Mouse (Mus musculus) midbrain, embryonic 16.5 days (tissue): Measurements from ENCODE around the gene Fam189b. TPM values are rescaled to one million over a fixed set of nuclear protein-coding genes. Genes with fewer than 3 reads are reported as not detected.

Experiments used
- ATAC-seq: fragments of 200-750 bp; cut with Nextera tagmentation; 2 replicates; pipeline ENCODE4 v1.8.0; 2017; ENCODE audit warnings: moderate TSS enrichment
- H3K27ac ChIP-seq: fragments of 300-500 bp; sonication (generic); 2 replicates; pipeline ENCODE4 v1.5.1; 2014; ENCODE audit warnings: mild to moderate bottlenecking, low read length, mixed read lengths
- H3K27me3 ChIP-seq: fragments of 300-500 bp; sonication (generic); 2 replicates; pipeline ENCODE4 v1.6.1; 2014; ENCODE audit warnings: low read depth, low read length, mixed read lengths; ENCODE audit not compliant: control insufficient read depth, insufficient read depth
- H3K36me3 ChIP-seq: fragments of 300-500 bp; sonication (generic); 2 replicates; pipeline ENCODE4 v1.6.1; 2014; ENCODE audit warnings: mild to moderate bottlenecking, low read length, moderate library complexity, mixed read lengths; ENCODE audit not compliant: control insufficient read depth, insufficient read depth
- H3K4me1 ChIP-seq: fragments of 300-500 bp; sonication (generic); 2 replicates; pipeline ENCODE4 v1.6.1; 2014; ENCODE audit warnings: mild to moderate bottlenecking, low read length, mixed read lengths; ENCODE audit not compliant: control insufficient read depth, insufficient read depth
- H3K4me2 ChIP-seq: fragments of 300-500 bp; sonication (generic); 2 replicates; pipeline ENCODE4 v1.6.1; 2014; ENCODE audit warnings: mild to moderate bottlenecking, low read length, mixed read lengths
- H3K4me3 ChIP-seq: fragments of 300-500 bp; sonication (generic); 2 replicates; pipeline ENCODE4 v1.5.1; 2014; ENCODE audit warnings: low read depth, mild to moderate bottlenecking, low read length, moderate library complexity, mixed read lengths
- H3K9ac ChIP-seq: fragments of 300-500 bp; sonication (generic); 2 replicates; pipeline ENCODE4 v1.6.1; 2014; ENCODE audit warnings: low read depth, low read length, mixed read lengths
- H3K9me3 ChIP-seq: fragments of 300-500 bp; sonication (generic); replicated peaks from 2 replicates; pipeline ENCODE4 v1.6.1; 2014; ENCODE audit warnings: mild to moderate bottlenecking, low read length, mixed read lengths; ENCODE audit not compliant: control insufficient read depth, poor library complexity, severe bottlenecking
- WGBS: fragments of 180-500 bp; shearing (Covaris S2); extraction: QIAGEN DNeasy Blood & Tissue Kit; methylation state at CpG from one replicate; pipeline ENCODE4 v1.1.7; 2014; 5-methylcytosine and 5-hydroxymethylcytosine counted together
- polyA plus RNA-seq: library from polyadenylated mRNA; unstranded; fragments of >200 nt; fragmentation: Nextera tagmentation; extraction: Ambion mirVana; gene quantifications from 2 replicates; pipeline ENCODE4 v1.2.1, GENCODE M21; 2015

Fam189b gene
- polyA plus RNA-seq, 1 experiment from 2014 or later = 33.6 TPM

DNA sequence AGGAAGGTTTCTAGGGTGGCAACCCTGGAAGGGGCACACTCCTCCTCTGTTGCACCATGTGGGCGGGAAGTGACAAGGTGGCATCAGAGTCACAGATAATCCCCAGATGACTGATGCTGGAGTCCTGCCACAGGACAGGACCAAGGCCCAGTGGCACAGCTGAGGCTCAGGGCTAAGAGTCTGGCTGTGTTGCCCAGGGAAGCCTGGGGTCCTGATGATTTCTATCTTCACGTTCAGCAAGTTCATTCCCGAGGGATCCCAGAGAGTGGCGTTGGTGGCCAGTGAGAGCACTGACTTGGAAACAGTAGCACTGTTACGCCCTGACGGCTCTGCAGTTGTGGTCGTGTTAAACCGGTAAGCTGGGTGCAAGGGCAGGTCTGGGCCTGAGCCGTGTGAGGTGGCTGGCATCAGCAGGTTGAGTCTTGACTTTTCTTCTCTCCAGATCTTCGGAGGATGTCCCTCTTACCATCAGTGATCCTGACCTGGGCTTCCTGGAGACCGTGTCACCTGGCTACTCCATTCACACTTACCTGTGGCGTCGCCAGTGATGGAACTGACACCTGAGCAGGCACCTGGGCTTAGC lies 25.2 kb downstream of the Fam189b start:
- WGBS = 93% methylated on average over 13 of the region's 13 CpGs
- Histone ChIP-seq H3K36me3 (peaks cover 39% of the 10 kb centered on the region), H3K4me2 (no peak overlapping the region), H3K9ac (no peak overlapping the region), H3K27me3 (no peaks in the 10 kb centered on the region), H3K4me3 (no peak overlapping the region), H3K9me3 (no peaks in the 10 kb centered on the region), H3K27ac (no peak overlapping the region), H3K4me1 (peaks cover 10% of the 10 kb centered on the region)
- no peak for ATAC-seq

DNA sequence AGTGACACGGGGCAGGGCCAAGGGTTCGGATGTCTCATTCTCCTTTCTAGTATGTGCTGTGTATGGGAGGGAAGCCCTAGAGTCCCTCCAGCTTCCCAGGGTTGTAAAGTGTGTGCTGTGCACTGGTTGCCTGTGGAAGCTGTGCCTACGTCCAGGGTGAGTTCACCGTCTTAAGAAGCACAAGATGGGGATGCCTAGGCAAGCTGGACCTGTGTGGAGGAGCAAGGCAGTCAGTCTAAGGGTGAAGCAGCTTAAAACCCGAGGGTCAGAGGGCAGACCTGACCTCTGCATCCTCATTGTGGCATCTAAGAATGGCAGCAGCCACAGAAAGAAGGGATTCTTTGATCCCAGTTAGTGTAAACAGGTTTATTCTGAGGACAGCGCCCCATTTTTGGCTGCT lies 25.8 kb downstream of the Fam189b start:
- Histone ChIP-seq H3K27ac (no peak overlapping the region), H3K9ac (no peak overlapping the region)

DNA sequence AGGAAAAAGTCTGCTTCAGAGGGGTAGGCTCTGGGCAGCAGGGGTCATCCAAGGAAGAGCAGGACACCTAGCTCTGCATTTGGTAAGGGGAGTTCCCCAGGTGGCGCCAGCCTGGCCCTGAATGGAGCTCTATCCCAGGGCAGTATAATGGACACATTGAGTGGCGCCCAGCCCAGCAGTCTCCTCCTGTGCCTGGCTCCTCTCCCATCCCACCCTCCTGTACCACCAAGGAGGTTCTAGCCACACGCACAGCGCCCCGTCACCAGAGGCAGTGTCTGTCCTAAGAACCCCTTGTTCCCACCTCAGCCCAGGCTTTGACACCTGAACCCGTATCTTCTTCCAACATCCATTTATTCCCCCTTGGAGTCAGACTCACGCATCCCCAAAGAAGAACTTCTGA lies 26.8 kb downstream of the Fam189b start:
- Histone ChIP-seq H3K27me3 (no peaks in the 10 kb centered on the region), H3K9me3 (no peaks in the 10 kb centered on the region), H3K27ac (no peak overlapping the region), H3K4me1 (peaks cover 8% of the 10 kb centered on the region), H3K9ac (no peak overlapping the region), H3K36me3 (peaks cover 35% of the 10 kb centered on the region), H3K4me3 (no peak overlapping the region), H3K4me2 (no peak overlapping the region)
- 89% methylated on average over 7 of the region's 7 CpGs for WGBS
- ATAC-seq = no peak

More for the DNA sequence above, 25.8 kb downstream of the Fam189b start:
- Histone ChIP-seq H3K27me3 (no peaks in the 10 kb centered on the region), H3K4me2 (no peak overlapping the region), H3K9me3 (no peaks in the 10 kb centered on the region), H3K4me3 (no peak overlapping the region), H3K36me3 (peaks cover 39% of the 10 kb centered on the region), H3K4me1 (peaks cover 7% of the 10 kb centered on the region)
- no peak for ATAC-seq
- WGBS = 87% methylated on average over 6 of the region's 6 CpGs

DNA sequence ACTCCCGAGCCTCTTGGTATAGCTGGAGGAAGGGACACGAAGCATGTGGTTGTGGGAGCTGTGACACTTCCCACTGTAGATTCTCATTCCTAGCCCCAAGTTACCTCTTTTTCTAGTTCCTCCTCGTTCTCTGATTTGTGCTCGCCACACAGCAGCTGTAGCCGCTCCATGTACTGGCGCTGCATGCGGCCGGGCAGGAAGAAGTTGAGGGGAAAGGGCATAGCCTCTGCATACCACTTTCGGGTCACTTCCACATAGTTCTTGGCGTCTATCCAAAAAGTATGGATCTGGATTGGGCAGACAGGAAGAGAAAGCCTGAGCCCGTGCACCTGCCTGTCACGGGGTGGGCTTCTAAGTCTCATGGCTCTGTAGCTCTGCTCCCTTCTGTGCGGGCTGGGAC lies 27.2 kb downstream of the Fam189b start:
- Histone ChIP-seq H3K27me3 (no peaks in the 10 kb centered on the region), H3K4me3 (no peak overlapping the region), H3K9me3 (no peaks in the 10 kb centered on the region), H3K27ac (no peak overlapping the region), H3K4me2 (no peak overlapping the region), H3K36me3 (peaks cover 31% of the 10 kb centered on the region), H3K9ac (no peak overlapping the region), H3K4me1 (peaks cover 10% of the 10 kb centered on the region)
- no peak for ATAC-seq
- 86% methylated on average over 13 of the region's 13 CpGs for WGBS

DNA sequence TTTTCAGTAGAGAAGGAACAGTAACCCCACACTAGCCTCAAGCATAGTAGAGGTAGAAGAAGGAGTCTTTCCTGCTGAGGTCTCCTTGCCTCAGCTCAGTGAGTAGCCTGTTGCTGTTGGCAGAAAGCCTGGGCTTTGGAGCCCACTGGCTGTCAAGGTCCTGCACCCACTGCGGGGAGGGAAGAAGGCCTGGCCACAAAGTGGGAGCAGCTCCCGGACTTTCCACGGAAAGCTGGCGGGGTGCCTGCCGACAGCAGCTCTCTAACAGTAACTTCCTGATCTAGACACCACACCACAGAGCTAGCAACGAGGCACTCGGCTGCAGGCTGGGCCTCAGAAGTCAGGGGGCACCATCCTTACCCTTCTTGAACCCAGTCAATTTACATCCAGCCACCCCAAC lies 27.8 kb downstream of the Fam189b start:
- Histone ChIP-seq H3K36me3 (peaks cover 26% of the 10 kb centered on the region), H3K27ac (no peak overlapping the region), H3K4me3 (no peak overlapping the region), H3K4me1 (peaks cover 16% of the 10 kb centered on the region), H3K4me2 (no peak overlapping the region), H3K9me3 (no peaks in the 10 kb centered on the region), H3K27me3 (no peaks in the 10 kb centered on the region), H3K9ac (no peak overlapping the region)
- WGBS = 90% methylated on average over 7 of the region's 7 CpGs
- ATAC-seq = no peak

DNA sequence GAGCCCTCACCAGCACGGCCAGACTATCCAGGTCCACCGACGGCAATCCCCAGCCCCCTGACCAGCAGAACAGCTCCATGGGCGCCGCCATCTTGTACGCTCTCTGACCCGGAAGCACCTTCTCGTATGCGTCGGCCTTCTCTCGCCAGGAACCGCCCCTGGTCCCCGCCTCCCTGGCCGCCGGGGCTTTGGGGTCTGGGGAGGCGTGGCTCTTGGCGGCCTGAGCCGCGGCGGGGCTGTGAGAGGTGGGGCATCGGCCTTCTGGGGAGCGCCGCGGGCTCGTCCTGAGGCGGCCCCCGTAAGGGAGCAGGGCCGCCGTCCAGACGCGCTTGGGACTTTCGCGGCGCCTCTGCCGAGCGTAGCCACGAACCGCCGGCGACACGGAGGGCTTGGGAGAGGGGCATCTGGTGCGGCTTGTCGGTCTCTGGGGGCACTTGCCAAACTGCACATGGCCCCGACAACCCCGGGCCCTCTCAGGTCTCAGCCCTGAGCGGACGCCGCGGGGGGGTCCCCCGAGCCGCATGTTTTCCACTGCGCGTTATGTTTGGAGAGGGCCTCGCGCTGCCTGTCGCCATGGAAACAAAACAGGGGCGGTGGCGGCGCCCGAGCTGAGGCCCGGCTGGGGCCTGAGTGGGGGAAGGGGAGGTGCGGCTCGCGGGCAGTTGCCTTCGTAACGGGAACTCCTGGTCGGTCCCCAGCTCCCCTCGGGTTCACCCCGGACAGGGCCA lies 31.0 kb downstream of the Fam189b start:
- no peaks in the 10 kb centered on the region for H3K27me3 ChIP-seq
- peak overlapping the region; percentile 58 for H3K4me3 ChIP-seq
- H3K9me3 ChIP-seq = no peaks in the 10 kb centered on the region
- peaks cover 21% of the 10 kb centered on the region for H3K4me1 ChIP-seq
- peak overlapping the region; percentile 90 for H3K9ac ChIP-seq
- peak overlapping the region; percentile 98 for H3K27ac ChIP-seq
- H3K4me2 ChIP-seq = peak overlapping the region; percentile 69
- under 1% methylated on average over 68 of the region's 69 CpGs for WGBS
- peaks cover 7% of the 10 kb centered on the region; the same call in 1 of the 2 replicates for H3K36me3 ChIP-seq
- ATAC-seq = peak; percentile 88

DNA sequence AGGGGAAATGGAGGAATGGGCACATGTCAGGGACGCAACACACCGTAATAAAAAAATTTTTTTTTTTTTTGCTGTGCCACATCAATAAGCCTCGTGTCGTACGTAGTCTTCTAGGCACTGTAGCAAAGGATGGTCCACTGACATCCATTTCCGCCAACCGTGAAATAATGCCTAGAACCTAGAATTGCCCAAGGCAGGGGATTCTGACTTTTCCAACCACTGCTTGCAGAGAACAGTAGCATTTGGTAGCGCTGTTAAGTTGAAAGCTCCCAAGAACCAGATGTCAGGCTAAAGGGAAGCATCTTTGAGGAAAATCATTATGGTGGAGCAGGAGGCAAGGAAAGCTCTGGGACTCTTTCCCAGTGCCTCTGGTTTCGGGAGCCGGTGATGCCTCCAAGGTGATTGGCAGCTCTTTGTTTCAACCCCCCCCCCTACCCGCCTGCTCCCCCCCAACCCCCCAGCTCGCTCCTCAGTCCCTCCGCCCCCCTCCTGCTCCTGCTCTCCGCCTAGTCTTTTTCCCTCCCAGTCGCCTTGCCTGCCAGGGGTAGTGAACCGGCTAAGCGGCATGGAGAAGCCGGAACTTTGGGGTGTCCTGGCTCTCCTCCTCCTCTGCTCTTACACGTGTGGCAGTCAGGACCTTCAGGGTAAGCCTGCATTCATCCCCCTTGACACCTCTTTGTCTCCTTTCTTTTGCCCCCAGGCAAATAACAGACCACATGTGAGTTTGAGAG lies 31.9 kb downstream of the Fam189b start, which contains the start of gene Thbs3:
Gene Thbs3, plus strand, starts transcription at position 500 of the 731 bp plus-strand sequence.
- Histone ChIP-seq H3K27me3 (no peaks in the 10 kb centered on the region), H3K4me1 (peaks cover 21% of the 10 kb centered on the region), H3K36me3 (0 out of 2 replicates have a peak, but pooled peaks cover 3% of the 10 kb centered on the region), H3K9ac (peak within 1 kb of the TSS; percentile 90), H3K27ac (peak within 1 kb of the TSS; percentile 98), H3K4me2 (peak within 1 kb of the TSS; percentile 69), H3K9me3 (no peaks in the 10 kb centered on the region), H3K4me3 (peak within 1 kb of the TSS; percentile 58)
- ATAC-seq = no peak
- WGBS = 1% methylated on average over 16 of the region's 19 CpGs

DNA sequence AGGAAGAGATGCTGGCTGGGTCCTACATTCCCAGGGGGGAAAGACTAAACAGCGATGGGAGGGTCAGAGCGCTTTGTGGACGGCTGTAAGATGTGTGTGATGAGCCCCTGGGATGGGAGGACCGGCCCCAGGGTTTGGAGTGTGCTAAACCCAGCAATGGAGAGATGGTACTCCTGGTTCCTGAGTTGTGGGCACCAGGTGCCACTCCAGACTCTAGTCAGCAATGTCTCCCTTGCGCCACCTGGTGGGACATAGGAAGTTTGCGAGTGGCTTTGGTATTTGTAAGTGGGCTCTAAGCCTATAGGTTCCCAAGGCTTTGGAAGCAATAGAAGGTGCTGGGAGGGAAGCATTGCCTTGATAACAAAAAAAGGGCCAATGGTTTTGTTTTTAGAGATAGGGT lies 32.9 kb downstream of the Fam189b start:
- Histone ChIP-seq H3K9me3 (no peaks in the 10 kb centered on the region), H3K4me3 (peak overlapping the region; percentile 58), H3K27me3 (no peaks in the 10 kb centered on the region), H3K4me1 (peaks cover 21% of the 10 kb centered on the region), H3K36me3 (no peaks in the 10 kb centered on the region), H3K27ac (peak overlapping the region; percentile 98), H3K9ac (peak overlapping the region; percentile 90), H3K4me2 (peak overlapping the region; percentile 69)
- peak; percentile 52 for ATAC-seq
- WGBS = 0% methylated on average over 6 of the region's 6 CpGs
